ENCODE assay signal across 7 mouse cellular contexts in the genomic region with DNA sequence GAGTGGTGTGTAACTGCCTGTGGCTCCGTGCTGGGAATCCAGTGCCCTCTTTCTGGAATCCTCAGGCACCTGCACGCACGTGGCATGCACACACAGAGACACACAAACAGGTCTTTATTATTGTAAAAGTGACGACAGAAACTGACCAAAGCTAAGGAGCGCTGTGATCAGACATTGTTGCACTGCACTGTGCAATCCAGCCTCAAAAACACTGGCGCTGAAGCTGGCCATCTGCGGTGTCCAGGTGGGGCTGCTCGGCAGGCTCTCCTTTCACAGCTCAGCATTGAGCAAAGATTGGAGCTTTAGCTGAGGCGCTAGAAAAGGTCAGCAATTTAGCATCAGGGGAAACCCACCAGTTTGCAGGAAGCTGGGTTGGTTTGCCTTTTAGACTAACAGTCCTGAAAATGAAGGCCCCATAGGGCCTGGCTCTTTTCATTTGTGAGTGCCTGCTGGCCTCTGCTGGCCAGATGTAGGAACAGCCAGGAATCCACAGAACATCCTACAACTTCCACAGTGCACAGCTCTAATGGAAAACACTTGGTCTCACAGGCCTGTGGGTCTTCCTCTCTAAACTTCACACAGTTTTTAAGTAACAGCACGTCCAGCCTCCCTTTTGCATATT. TPM values are rescaled to one million over a fixed set of nuclear protein-coding genes. Genes with fewer than 3 reads are reported as not detected.
A peak's percentile ranks its signal among the peaks of the same experiment; 100 is the strongest.
DNase-seq lines count a peak whose midpoint lies in the region; ATAC-seq and TF ChIP-seq lines count a peak whose summit lies in the region.

No protein-coding gene starts in this region.

- no peaks in the 10 kb centered on the region for H3K27me3 ChIP-seq in lung, embryonic 16.5 days (ENCODE audit: control insufficient read depth, insufficient read depth, low read depth, low read length)

- no peak overlapping the region for H3K4me3 ChIP-seq in lung, embryonic 16.5 days (ENCODE audit: low read length)

- no peak for TF ChIP-seq POLR2A in brain, embryonic 14.5 days (IDR thresholded peaks at IDR 0.05; ENCODE audit: borderline replicate concordance, extremely low read depth, insufficient read depth, insufficient read length, poor library complexity, severe bottlenecking)

- H3K9ac ChIP-seq in lung, embryonic 16.5 days (ENCODE audit: low read length) = no peak overlapping the region

- intact Hi-C loops in heart, postnatal 36 days (cut with DNase I) = loop anchor here (1.0 to 5.0 kb wide), 6 partner anchors 306 to 850 kb away; no protein-coding TSS in a partner anchor

- H3K36me3 ChIP-seq in lung, embryonic 16.5 days (ENCODE audit: control insufficient read depth, insufficient read depth, low read length) = no peaks in the 10 kb centered on the region

- ATAC-seq in lung, embryonic 16.5 days (ENCODE audit: low read depth) = peak; percentile 89

- WGBS in lung, embryonic 16.5 days = 63% methylated on average over 10 of the region's 10 CpGs

- DNase-seq in MEL-GATA-1-ER (ENCODE audit: extremely low read depth, low read depth) = peak; percentile 35
- DNase-seq in brain, embryonic 14.5 days (ENCODE audit: low read depth) = peak; percentile 86
- peak; percentile 28 for DNase-seq in fibroblast of lung, adult 2 months (ENCODE audit: low read depth)
- DNase-seq in heart, postnatal 36 days = peak; percentile 63 to 69
- peak; percentile 80 to 84 for DNase-seq in kidney, postnatal 4 days
- peak; percentile 86 for DNase-seq in retina, embryonic 14.5 days (ENCODE audit: low spot score)

- peak; percentile 92 for TF ChIP-seq CTCF in brain, embryonic 14.5 days (IDR thresholded peaks at IDR 0.05; ENCODE audit: borderline replicate concordance, extremely low read depth, insufficient read depth, insufficient read length)

- H3K9me3 ChIP-seq in lung, embryonic 16.5 days (ENCODE audit: control insufficient read depth, low read length) = no peaks in the 10 kb centered on the region

- no peak overlapping the region for H3K27ac ChIP-seq in lung, embryonic 16.5 days (ENCODE audit: low read length)

- no peaks in the 10 kb centered on the region for H3K4me1 ChIP-seq in lung, embryonic 16.5 days (replicated peaks; ENCODE audit: control insufficient read depth, insufficient read depth, low read length)

- no peak overlapping the region for H3K4me2 ChIP-seq in lung, embryonic 16.5 days (ENCODE audit: low read depth, low read length)

RNA-seq across cellular contexts. Expression of gene Mab21l3, which starts 36.3 kb away (rescaled TPM):
- polyA plus RNA-seq in brain, embryonic 14.5 days (2012; rRNA removed) = 0.51 and 0.55 TPM in 2 replicates
- total RNA-seq in heart, postnatal 36 days (2021) = not detected
- 0.36 and 0.43 TPM in 2 replicates for polyA plus RNA-seq in lung, embryonic 16.5 days (2015; fragmentation: Nextera tagmentation; extraction: Ambion mirVana)

Comparison
In these comparisons a context has a peak if more than half of its experiments do, and no peak if none do; other contexts are left out.
1. DNase-seq: peak in every context shown above with its lines; median percentile 86 in brain, embryonic 14.5 days; 86 in retina, embryonic 14.5 days; 82 in kidney, postnatal 4 days; 66 in heart, postnatal 36 days; 35 in MEL-GATA-1-ER; 28 in fibroblast of lung, adult 2 months.